Comparison of ENCODE assay signal across 9 mouse cellular contexts in genomic region chr17:50418863-50419383, GRCm38 (mm10).
A peak's percentile ranks its signal among the peaks of the same experiment; 100 is the strongest.
DNase-seq lines count a peak whose midpoint lies in the region; ATAC-seq and TF ChIP-seq lines count a peak whose summit lies in the region.
"Had no signal": no experiment of that assay in that cellular context is flagged by ENCODE, and none has a peak within 500 bp of the region (broad histone marks: within the 10 kb centered on the region; RNA-seq: fewer than 3 reads in every experiment).

No protein-coding gene starts in this region.

- WGBS in embryonic facial prominence, embryonic 11.5 days = 62% methylated on average over 3 of the region's 3 CpGs
- WGBS in embryonic facial prominence, embryonic 10.5 days = 64% methylated on average over 3 of the region's 3 CpGs
- 56% methylated on average over 3 of the region's 3 CpGs for WGBS in heart, postnatal 0 days
- WGBS in lung, embryonic 14.5 days = 53% methylated on average over 3 of the region's 3 CpGs

- H3K27ac ChIP-seq in embryonic facial prominence, embryonic 11.5 days (replicated peaks; ENCODE audit: low read depth, low read length) = no peak overlapping the region
- no peak overlapping the region for H3K27ac ChIP-seq in embryonic facial prominence, embryonic 10.5 days (replicated peaks)
- no peak overlapping the region for H3K27ac ChIP-seq in heart, postnatal 0 days (ENCODE audit: low read depth)
- no peak overlapping the region for H3K27ac ChIP-seq in lung, embryonic 14.5 days (ENCODE audit: low read depth)
- H3K27ac ChIP-seq: stomach, embryonic 15.5 days had no signal

- H3K9me3 ChIP-seq in embryonic facial prominence, embryonic 11.5 days (replicated peaks; ENCODE audit: control insufficient read depth, low read length) = no peaks in the 10 kb centered on the region
- H3K9me3 ChIP-seq in embryonic facial prominence, embryonic 10.5 days = peaks cover 9% of the 10 kb centered on the region; the same call in 1 of the 2 replicates
- no peaks in the 10 kb centered on the region for H3K9me3 ChIP-seq in heart, postnatal 0 days (replicated peaks; ENCODE audit: control insufficient read depth, low read length)
- H3K9me3 ChIP-seq in lung, embryonic 14.5 days (ENCODE audit: low read depth, low read length) = no peaks in the 10 kb centered on the region
- H3K9me3 ChIP-seq: stomach, embryonic 15.5 days had no signal

- no peaks in the 10 kb centered on the region for H3K36me3 ChIP-seq in embryonic facial prominence, embryonic 11.5 days (replicated peaks; ENCODE audit: control insufficient read depth, insufficient read depth, low read depth, low read length)
- H3K36me3 ChIP-seq in embryonic facial prominence, embryonic 10.5 days (replicated peaks) = no peaks in the 10 kb centered on the region
- no peaks in the 10 kb centered on the region for H3K36me3 ChIP-seq in heart, postnatal 0 days (replicated peaks; ENCODE audit: control insufficient read depth, insufficient read depth, low read length)
- no peaks in the 10 kb centered on the region for H3K36me3 ChIP-seq in lung, embryonic 14.5 days (ENCODE audit: insufficient read depth)
- H3K36me3 ChIP-seq: stomach, embryonic 15.5 days had no signal

- TF ChIP-seq EP300 in heart, postnatal 0 days (IDR thresholded peaks at IDR 0.05; ENCODE audit: low read depth) = no peak

- TF ChIP-seq CTCF in heart, postnatal 0 days (IDR thresholded peaks at IDR 0.05; ENCODE audit: low read depth) = peak; percentile 51
- peak; percentile 49 for TF ChIP-seq CTCF in lung, embryonic 14.5 days (IDR thresholded peaks at IDR 0.05; ENCODE audit: low read depth)

- H3K4me2 ChIP-seq in embryonic facial prominence, embryonic 11.5 days (ENCODE audit: low read depth, low read length) = no peak overlapping the region
- H3K4me2 ChIP-seq in heart, postnatal 0 days (ENCODE audit: low read depth, low read length) = no peak overlapping the region
- H3K4me2 ChIP-seq in lung, embryonic 14.5 days = no peak overlapping the region
- H3K4me2 ChIP-seq: stomach, embryonic 15.5 days had no signal

- no peaks in the 10 kb centered on the region for H3K4me1 ChIP-seq in embryonic facial prominence, embryonic 11.5 days (ENCODE audit: control insufficient read depth, insufficient read depth, low read length)
- no peaks in the 10 kb centered on the region for H3K4me1 ChIP-seq in embryonic facial prominence, embryonic 10.5 days
- H3K4me1 ChIP-seq in heart, postnatal 0 days (ENCODE audit: control insufficient read depth, insufficient read depth) = no peaks in the 10 kb centered on the region
- H3K4me1 ChIP-seq in lung, embryonic 14.5 days (ENCODE audit: insufficient read depth) = no peaks in the 10 kb centered on the region
- H3K4me1 ChIP-seq: stomach, embryonic 15.5 days had no signal

- no peak overlapping the region for H3K4me3 ChIP-seq in embryonic facial prominence, embryonic 11.5 days (ENCODE audit: low read depth, low read length)
- no peak overlapping the region for H3K4me3 ChIP-seq in embryonic facial prominence, embryonic 10.5 days
- no peak overlapping the region for H3K4me3 ChIP-seq in heart, postnatal 0 days (ENCODE audit: low read depth, low read length)
- no peak overlapping the region for H3K4me3 ChIP-seq in lung, embryonic 14.5 days (ENCODE audit: low read depth, low read length)
- H3K4me3 ChIP-seq: stomach, embryonic 15.5 days had no signal

- DNase-seq in embryonic facial prominence, embryonic 11.5 days (ENCODE audit: low spot score) = peak; percentile 36
- DNase-seq in embryonic facial prominence, embryonic 10.5 days (ENCODE audit: low spot score) = no peak
- peak; percentile 29 for DNase-seq in 3T3-L1 (ENCODE audit: low read depth, low spot score)
- DNase-seq in adrenal gland, postnatal 14 days = peak; percentile 62
- DNase-seq in heart, postnatal 0 days (ENCODE audit: low spot score) = peak; percentile 23
- DNase-seq in lung, embryonic 14.5 days = peak; percentile 60
- no peak for DNase-seq in MN1 (ENCODE audit: low spot score)

- no peaks in the 10 kb centered on the region for H3K27me3 ChIP-seq in embryonic facial prominence, embryonic 11.5 days (ENCODE audit: control insufficient read depth, insufficient read depth, low read length)
- no peaks in the 10 kb centered on the region for H3K27me3 ChIP-seq in embryonic facial prominence, embryonic 10.5 days (replicated peaks; ENCODE audit: low read depth, poor library complexity, severe bottlenecking)
- H3K27me3 ChIP-seq in heart, postnatal 0 days (ENCODE audit: control insufficient read depth, insufficient read depth, low read length) = no peaks in the 10 kb centered on the region
- no peaks in the 10 kb centered on the region for H3K27me3 ChIP-seq in lung, embryonic 14.5 days (ENCODE audit: insufficient read depth, low read length)
- H3K27me3 ChIP-seq: stomach, embryonic 15.5 days had no signal

- no peak overlapping the region for H3K9ac ChIP-seq in embryonic facial prominence, embryonic 11.5 days (replicated peaks; ENCODE audit: low read length)
- no peak overlapping the region for H3K9ac ChIP-seq in heart, postnatal 0 days (replicated peaks; ENCODE audit: low read depth, low read length)
- H3K9ac ChIP-seq in lung, embryonic 14.5 days = no peak overlapping the region
- H3K9ac ChIP-seq: stomach, embryonic 15.5 days had no signal

- ATAC-seq in embryonic facial prominence, embryonic 11.5 days (replicated peaks; ENCODE audit: insufficient number of reproducible peaks, low FRiP score, low TSS enrichment, low read depth) = no peak
- ATAC-seq in heart, postnatal 0 days (ENCODE audit: insufficient read depth, low read depth) = no peak
- ATAC-seq in lung, embryonic 14.5 days (ENCODE audit: insufficient read depth) = no peak
- no peak for ATAC-seq in megakaryocyte progenitor cell, adult 5-6 weeks (replicated peaks; ENCODE audit: poor library complexity)

Comparison
In these comparisons a context has a peak if more than half of its experiments do, and no peak if none do; other contexts are left out.
1. DNase-seq: peak in embryonic facial prominence, embryonic 11.5 days (single experiment), 3T3-L1 (single experiment), adrenal gland, postnatal 14 days (single experiment), heart, postnatal 0 days (single experiment) and lung, embryonic 14.5 days (single experiment); none in embryonic facial prominence, embryonic 10.5 days (single experiment) and MN1 (single experiment).